ENCODE assay signal across 24 mouse cellular contexts in genomic region chr2:73021046-73021445, GRCm38 (mm10). TPM values are rescaled to one million over a fixed set of nuclear protein-coding genes. Genes with fewer than 3 reads are reported as not detected.
DNase-seq lines count a peak whose midpoint lies in the region; ATAC-seq lines count a peak whose summit lies in the region.
"Had no signal": no experiment of that assay in that cellular context is flagged by ENCODE, and none has a peak within 500 bp of the region (broad histone marks: within the 10 kb centered on the region; RNA-seq: fewer than 3 reads in every experiment).

No protein-coding gene starts in this region.

- intact Hi-C loops in heart, postnatal 25 days (cut with DNase I), result no loop called here

- no peak overlapping the region for H3K27ac ChIP-seq in heart, embryonic 12.5 days (ENCODE audit: poor library complexity, severe bottlenecking)
- H3K27ac ChIP-seq: embryonic facial prominence, embryonic 12.5 days; forebrain, embryonic 10.5 days; hindbrain, embryonic 10.5 days; kidney, embryonic 15.5 days; layer of hippocampus, adult 2 months; macrophage had no signal

- H3K27me3 ChIP-seq in heart, embryonic 12.5 days (replicated peaks), result no peaks in the 10 kb centered on the region
- H3K27me3 ChIP-seq: CH12.LX; embryonic facial prominence, embryonic 12.5 days; kidney, embryonic 15.5 days had no signal

- no peak overlapping the region for H3K4me2 ChIP-seq in heart, embryonic 12.5 days
- H3K4me2 ChIP-seq: embryonic facial prominence, embryonic 12.5 days; heart, embryonic 11.5 days; kidney, embryonic 15.5 days had no signal

- peak; percentile 60; the same call in 1 of the 2 replicates for ATAC-seq in heart, embryonic 12.5 days (ENCODE audit: insufficient number of reproducible peaks, low FRiP score)
- ATAC-seq in erythroid progenitor cell, adult 5-6 weeks (replicated peaks; ENCODE audit: low FRiP score, poor library complexity, severe bottlenecking), result peak; percentile 70
- ATAC-seq in megakaryocyte progenitor cell, adult 5-6 weeks (replicated peaks; ENCODE audit: poor library complexity), result peak; percentile 83
- ATAC-seq: inflammation-experienced regulatory T-cells, adult 6 months had no signal

- H3K4me1 ChIP-seq in heart, embryonic 12.5 days (replicated peaks), result peaks cover 12% of the 10 kb centered on the region
- H3K4me1 ChIP-seq: embryonic facial prominence, embryonic 12.5 days; hindbrain, embryonic 10.5 days; kidney, embryonic 15.5 days had no signal

- H3K9me3 ChIP-seq in heart, embryonic 12.5 days (replicated peaks), result 0 out of 2 replicates have a peak, but pooled peaks cover 4% of the 10 kb centered on the region
- H3K9me3 ChIP-seq: embryonic facial prominence, embryonic 12.5 days; forebrain, embryonic 10.5 days; hindbrain, embryonic 10.5 days; kidney, embryonic 15.5 days had no signal

- no peak overlapping the region for H3K4me3 ChIP-seq in heart, embryonic 12.5 days
- H3K4me3 ChIP-seq: embryonic facial prominence, embryonic 12.5 days; forebrain, embryonic 10.5 days; hindbrain, embryonic 10.5 days; kidney, embryonic 15.5 days; layer of hippocampus, adult 2 months had no signal

- H3K36me3 ChIP-seq in heart, embryonic 12.5 days, result no peaks in the 10 kb centered on the region
- H3K36me3 ChIP-seq: embryonic facial prominence, embryonic 12.5 days; forebrain, embryonic 10.5 days; hindbrain, embryonic 10.5 days; kidney, embryonic 15.5 days had no signal

- 66% methylated on average over 6 of the region's 6 CpGs for WGBS in heart, embryonic 12.5 days

- DNase-seq in heart, postnatal 25 days (ENCODE audit: low spot score), result no peak
- peak; percentile 31 for DNase-seq in NIH3T3 (ENCODE audit: low read depth)
- no peak for DNase-seq in layer of hippocampus, adult 11-12 months (ENCODE audit: low spot score)
- no peak for DNase-seq in kidney, postnatal 25 days
- DNase-seq in thymus, postnatal 4 days, result no peak
- DNase-seq: adrenal gland, postnatal 14 days; cerebellum, postnatal 36 days; midbrain, embryonic 14.5 days; thymus, adult 18-20 months had no signal

- no peak overlapping the region for H3K9ac ChIP-seq in heart, embryonic 12.5 days
- H3K9ac ChIP-seq: embryonic facial prominence, embryonic 12.5 days; kidney, embryonic 15.5 days had no signal

RNA-seq across cellular contexts. Expression of gene Gm11084, which starts 34.5 kb away (rescaled TPM):
- not detected in 2 replicates for polyA plus RNA-seq in heart, embryonic 12.5 days (2016; fragmentation: Nextera tagmentation; extraction: Ambion mirVana)
- not detected for total RNA-seq in heart, postnatal 25 days (2021)
- not detected in 2 replicates for total RNA-seq in erythroid progenitor cell, adult 5-6 weeks (2015; ENCODE audit: low replicate concordance)
- total RNA-seq in erythroid progenitor cell, adult 5-6 weeks (2017; ENCODE audit: low replicate concordance), result not detected in 2 replicates
- not detected in 2 replicates for total RNA-seq in megakaryocyte progenitor cell, adult 5-6 weeks (2015)
- not detected in 2 replicates for total RNA-seq in megakaryocyte progenitor cell, adult 5-6 weeks (2017)
- total RNA-seq: adrenal gland, postnatal 14 days; CH12.LX; gastrocnemius, postnatal 4 days; layer of hippocampus, adult 2 months; left cerebral cortex, adult 18-20 months had no signal
- polyA plus RNA-seq: embryonic facial prominence, embryonic 12.5 days; forebrain, embryonic 10.5 days; heart, embryonic 11.5 days; hindbrain, embryonic 10.5 days; inflammation-experienced regulatory T-cells, adult 6 months; kidney, embryonic 15.5 days; limb, embryonic 14.5 days; macrophage; midbrain, embryonic 14.5 days had no signal

RNA-seq across cellular contexts. Expression of gene Sp3, which starts 40.8 kb away (rescaled TPM):
- polyA plus RNA-seq in heart, embryonic 12.5 days (2016; fragmentation: Nextera tagmentation; extraction: Ambion mirVana), result 43.8 and 44.6 TPM in 2 replicates
- total RNA-seq in heart, postnatal 25 days (2021), result 10 to 100 TPM; 34.8 to 38.9 TPM
- total RNA-seq in erythroid progenitor cell, adult 5-6 weeks (2015; ENCODE audit: low replicate concordance), result 188 and 216 TPM in 2 replicates
- 249 and 271 TPM in 2 replicates for total RNA-seq in erythroid progenitor cell, adult 5-6 weeks (2017; ENCODE audit: low replicate concordance)
- total RNA-seq in megakaryocyte progenitor cell, adult 5-6 weeks (2015), result 108 and 111 TPM in 2 replicates
- total RNA-seq in megakaryocyte progenitor cell, adult 5-6 weeks (2017), result 109 and 114 TPM in 2 replicates
